Mouse (Mus musculus): Measurements from ENCODE around the gene Uba5.

The Uba5 gene

DNA sequence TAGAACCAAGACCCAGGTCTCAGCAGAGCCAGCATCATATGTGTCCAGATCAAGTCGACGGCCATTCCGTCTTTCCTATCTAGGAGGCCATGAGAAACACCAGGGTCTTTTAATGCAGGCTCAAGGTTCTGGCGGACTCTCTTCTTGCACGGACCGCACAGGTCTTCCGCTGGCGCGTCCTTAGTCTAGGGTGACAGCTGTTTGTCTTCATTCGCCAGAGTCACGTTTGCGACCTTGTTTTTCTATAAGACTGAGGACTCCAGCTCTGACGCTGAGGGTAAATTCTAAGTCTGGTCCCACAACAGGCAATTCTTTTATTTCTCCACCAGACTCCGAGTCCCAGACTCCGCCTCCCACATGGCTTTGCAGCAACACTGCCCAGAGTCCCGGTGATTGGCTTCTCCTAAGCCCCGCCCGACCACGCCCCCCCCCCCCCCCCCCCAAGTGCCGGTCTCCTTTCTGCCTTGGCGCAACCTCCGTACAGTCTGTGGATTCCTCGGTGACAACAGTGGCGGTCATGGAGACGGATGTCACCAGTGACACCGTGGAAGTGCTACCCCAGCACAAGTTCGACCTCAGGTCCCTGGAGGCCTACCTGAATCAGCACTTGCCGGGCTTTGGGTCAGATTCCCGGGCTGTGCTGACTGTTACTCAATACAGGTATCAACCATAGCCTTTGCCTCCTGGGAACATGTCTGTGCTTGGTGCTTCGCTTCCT is 469 bp upstream of the Uba5 start, which contains the start of gene Acad11:
TSS of gene Acad11 (plus strand) at position 134 of the 718 bp plus-strand sequence.
- DNase-seq (ENCODE audit: extremely low read depth, low read depth, low spot score), result no peak

DNA sequence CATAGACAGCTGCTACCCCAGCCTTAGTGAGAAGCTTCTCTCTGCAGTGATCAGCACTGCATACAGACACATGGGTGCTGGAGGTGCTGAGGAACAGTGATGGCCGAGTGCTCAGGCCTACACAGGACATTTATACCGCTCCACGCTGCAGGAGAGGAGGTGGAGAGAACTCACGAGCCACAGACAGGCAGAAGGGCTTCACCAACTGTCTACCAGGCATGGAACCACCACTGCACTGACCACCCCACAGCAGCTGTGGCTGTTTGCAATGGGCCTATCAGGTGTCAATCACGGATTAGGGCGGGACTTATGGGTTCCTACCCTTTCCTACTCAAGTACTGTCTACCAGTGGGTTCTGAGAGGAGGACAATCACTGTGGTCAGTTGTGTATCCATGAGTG is 11.9 kb downstream of the Uba5 start:
- DNase-seq (ENCODE audit: extremely low read depth, low read depth, low spot score), result no peak

DNA sequence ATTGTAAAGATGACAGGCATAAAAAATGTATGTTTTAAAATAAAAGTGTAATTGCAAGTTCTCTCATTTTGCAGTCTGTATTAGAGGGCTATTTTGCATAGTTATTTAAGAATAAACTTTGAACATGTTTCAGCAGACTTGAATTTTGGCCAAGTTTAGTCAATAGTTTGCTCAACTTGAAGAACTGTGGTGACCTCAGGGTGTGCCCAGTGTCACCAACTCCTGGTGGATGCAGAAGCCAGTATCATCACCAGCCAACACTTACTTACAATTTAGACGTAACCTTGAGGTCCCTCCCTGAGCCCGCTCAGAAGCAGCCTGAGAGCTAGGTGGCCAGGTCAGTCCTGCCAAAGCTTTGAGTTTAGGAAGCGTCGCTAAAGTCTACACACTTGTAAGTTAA is 19.3 kb downstream of the Uba5 start:
- no peak for DNase-seq (ENCODE audit: extremely low read depth, low read depth, low spot score)

DNA sequence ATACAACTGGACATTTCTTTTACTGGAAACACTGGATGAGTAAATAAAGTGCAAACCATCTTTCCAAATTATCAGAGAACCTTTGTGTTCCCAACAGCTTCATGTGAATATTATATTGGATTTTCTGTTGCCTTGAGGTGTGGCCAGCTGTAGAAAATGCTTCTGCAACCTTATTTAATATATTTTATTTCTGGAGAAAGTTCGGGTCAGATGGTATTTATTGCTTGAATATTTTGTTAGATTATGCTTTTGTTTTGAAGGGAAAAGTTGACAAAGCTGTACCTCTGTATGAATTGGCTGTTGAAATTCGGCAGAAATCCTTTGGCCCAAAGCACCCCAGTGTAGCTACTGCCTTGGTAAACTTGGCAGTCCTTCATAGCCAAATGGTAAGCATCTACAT is 22.6 kb downstream of the Uba5 start, which contains the start of gene Gm28305:
TSS of gene Gm28305 (plus strand) at position 301 of the 400 bp plus-strand sequence.
- DNase-seq (ENCODE audit: extremely low read depth, low read depth, low spot score), result no peak

DNA sequence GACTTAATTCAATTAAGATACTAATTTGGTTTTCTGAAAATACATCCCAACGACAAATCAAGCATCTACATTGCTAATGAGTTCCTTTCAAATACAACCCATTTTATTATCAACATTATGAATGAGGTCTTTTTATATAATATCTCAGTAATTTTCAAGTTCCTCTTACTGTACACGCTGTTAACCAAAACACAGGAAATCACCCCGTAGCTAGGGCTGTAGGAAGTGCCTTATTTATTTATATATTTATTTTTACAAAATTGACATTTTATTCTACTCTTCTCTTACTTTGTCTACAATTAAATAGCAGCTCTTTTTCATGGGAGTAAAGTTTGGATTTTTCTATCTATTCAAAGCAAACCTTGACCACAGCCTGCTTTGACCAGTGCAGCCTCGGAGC is 23.2 kb downstream of the Uba5 start:
- DNase-seq (ENCODE audit: extremely low read depth, low read depth, low spot score), result no peak

DNA sequence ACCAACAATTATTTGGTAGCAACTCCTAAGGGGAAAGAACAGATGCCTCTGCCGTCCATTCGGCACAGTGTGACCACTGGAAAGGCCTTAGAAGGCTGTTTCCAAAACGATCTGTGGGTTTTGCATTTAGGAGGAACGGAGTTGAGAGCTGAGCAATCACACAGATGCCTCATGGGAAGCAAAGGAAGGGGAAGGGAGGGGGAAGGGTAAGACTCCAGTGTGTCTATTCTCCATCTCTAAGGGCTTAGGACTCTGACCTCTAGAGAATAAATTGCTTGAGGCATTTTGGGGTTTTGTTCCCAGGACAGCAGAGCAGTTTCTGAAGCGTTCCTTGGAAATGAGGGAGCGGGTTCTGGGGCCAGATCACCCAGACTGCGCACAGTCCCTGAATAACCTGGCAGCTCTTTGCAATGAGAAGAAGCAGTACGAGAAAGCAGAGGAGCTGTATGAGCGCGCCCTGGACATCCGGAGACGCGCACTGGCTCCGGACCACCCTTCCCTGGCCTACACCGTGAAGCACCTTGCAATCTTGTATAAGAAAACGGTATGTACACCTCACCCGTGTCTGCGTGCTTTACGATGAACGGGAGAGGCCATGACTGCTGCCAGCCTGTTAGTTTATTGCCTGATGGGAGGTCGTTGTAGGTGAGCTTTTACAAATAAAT is 23.8 kb downstream of the Uba5 start:
- DNase-seq (ENCODE audit: extremely low read depth, low read depth, low spot score), result no peak

DNA sequence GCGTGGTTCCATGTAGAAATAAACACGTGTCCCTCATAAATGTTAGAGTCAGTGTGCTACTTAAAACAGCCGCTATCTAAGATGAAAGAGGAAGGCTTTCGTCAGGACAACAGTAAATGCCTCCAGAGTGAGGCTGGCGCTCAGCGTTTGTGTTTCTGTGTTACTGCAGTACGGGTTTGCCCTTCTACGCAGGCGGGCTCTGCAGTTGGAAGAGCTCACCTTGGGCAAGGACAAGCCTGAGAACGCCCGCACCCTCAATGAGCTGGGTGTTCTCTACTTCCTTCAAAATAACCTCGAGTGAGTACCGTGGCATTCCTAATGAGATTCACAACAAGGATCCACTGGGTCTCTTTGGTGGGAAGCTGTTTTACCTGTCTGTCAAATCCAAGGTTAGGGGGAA is 24.7 kb downstream of the Uba5 start:
- no peak for DNase-seq (ENCODE audit: extremely low read depth, low read depth, low spot score)

DNA sequence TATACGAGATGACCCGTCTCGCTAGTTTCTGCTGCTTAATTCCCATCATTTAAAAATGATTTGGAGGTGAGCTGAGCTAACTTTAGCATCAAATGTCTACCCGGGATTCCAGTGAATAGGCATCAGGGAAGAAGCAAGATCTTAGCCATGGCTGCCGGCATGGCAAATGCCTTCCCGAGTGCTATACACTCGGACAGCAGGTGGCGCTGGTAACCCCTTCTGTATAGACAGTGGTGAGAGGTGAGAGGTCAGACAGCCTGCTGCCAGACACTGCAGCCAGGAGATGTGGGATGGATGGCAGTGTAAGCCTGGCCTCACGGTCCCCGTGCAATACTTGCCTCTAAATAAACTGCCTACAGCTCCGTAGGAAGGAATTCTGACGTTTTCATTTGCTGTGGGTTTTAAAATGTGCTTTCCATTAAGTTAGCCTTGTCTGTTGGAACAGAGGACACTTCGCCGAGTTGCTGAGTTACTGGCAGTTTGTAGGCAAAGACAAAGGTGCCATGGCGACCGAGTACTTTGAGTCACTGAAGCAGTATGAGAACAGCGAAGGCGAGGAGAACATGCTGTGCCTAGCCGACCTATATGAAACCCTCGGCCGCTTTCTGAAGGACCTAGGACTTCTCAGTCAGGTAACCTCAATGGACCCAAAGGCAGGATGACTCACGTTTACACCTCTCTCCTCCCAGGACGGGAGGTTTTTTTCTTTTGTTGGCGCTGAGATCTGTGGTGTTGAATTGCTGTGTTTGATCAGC is 27.5 kb downstream of the Uba5 start:
- no peak for DNase-seq (ENCODE audit: extremely low read depth, low read depth, low spot score)

DNA sequence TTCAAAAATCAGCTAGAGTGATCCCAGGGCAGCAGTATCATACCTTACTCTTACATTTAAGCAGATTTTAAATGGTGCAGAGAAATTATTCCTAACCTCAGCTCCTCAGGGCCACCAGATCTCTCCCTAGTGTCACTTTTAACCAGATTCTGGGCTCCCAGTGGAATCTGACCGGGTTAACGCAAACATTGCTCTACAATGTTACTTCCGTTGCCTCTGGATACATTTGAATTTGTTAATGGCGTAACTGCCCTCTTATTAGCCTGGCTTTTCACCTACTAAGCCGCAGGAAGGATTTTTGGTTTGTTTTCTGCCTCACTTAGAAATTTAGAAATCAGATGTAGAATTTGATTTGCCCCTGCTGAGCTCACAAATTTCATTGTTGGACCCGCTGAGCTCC is 28.2 kb downstream of the Uba5 start:
- DNase-seq (ENCODE audit: extremely low read depth, low read depth, low spot score), result no peak

DNA sequence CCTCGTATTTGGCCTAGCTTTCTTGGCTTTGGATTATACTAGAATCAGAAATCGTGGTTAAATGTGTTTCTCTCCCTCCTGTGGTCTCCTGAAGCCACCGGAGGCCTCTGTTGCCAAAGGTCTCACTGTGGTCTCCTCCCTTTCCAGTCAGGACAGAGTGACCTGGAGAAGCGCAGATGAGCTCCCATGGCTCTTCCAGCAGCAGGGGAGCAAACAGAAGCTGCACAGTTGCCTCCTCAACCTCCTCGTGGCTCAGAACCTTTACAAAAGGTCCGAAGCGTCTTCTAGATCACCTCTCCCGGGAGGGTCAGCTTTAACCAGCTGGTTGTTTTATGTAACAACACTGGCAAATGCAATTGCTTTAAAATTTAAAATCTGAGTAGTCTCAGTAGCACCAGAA is 28.7 kb downstream of the Uba5 start:
- DNase-seq (ENCODE audit: extremely low read depth, low read depth, low spot score), result no peak

DNA sequence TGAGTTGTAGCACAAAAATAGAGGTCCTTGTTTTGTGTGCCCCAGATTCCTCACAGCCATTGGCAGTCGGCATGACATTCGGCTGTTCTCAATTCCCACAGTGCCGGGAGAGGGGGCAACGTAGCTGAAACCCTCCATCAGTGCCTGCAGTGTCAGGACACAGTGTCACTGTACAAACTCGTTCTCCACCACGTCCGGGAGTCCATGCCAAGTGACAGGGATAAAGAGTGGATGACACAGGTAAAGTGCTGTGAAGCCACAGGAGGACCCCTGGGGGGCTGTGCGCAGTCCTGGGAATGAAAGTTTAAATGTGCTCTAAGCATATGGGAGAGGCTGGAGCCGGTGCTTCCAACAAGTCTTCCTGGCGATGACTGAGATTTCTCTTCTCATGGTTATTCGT is 33.1 kb downstream of the Uba5 start:
- no peak for DNase-seq (ENCODE audit: extremely low read depth, low read depth, low spot score)

DNA sequence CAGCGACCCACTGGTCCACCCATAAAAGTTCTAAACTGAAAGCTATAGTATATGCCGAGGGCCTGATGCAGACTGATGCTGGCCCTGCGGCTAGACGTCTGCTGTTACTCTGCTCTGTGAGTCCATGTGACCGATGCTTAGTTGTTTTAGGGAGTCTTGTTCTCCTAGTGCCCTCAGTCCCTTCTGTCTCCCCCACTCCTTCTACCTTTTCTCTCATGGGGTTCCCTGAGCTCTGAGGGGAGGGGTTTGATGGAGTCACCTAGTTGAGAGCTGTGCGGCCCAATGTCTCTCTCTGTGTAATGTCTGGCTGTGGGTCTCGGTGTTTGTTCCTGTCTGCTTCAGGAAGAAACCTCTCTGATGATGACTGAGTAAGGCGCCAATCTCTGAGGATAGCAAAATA is 35.7 kb downstream of the Uba5 start:
- no peak for DNase-seq (ENCODE audit: extremely low read depth, low read depth, low spot score)

DNA sequence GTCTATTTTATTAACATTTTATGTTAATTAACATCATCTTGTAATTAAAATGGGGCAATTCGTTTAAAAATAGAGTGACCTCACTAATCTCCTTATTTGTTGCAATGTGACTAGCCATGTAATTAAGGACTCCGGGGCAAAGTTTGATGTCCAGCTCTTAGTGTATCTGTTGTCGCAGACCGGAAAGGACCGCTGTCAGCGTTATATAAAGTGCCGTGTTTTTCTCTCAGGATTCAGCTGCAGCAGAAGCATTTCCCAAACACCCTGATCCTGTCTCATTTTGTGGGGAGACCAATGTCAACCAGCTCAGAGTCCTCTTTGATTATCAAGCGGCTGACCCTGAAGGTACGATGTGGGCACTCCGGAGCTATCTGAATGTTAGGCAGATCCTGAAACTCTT is 41.9 kb downstream of the Uba5 start:
- DNase-seq (ENCODE audit: extremely low read depth, low read depth, low spot score), result no peak

DNA sequence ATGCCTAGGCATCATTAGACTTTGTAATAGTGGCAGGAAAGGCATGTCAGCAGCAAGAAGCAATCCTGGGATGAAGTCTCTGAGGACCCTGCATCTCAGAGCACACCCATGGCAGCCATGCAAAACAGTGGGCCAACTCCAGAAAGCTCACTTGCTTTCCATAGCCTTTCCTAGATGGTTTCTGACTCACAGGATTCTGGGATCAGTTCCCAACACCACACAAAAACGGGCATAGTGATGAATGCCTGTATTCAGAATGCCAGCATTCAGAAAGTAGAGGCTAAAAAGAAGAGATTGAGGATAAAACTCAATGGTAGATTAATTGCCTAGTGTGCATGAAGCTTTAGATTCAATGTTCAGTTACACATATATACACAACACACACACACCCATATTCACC is 48.4 kb downstream of the Uba5 start:
- no peak for DNase-seq (ENCODE audit: extremely low read depth, low read depth, low spot score)

DNA sequence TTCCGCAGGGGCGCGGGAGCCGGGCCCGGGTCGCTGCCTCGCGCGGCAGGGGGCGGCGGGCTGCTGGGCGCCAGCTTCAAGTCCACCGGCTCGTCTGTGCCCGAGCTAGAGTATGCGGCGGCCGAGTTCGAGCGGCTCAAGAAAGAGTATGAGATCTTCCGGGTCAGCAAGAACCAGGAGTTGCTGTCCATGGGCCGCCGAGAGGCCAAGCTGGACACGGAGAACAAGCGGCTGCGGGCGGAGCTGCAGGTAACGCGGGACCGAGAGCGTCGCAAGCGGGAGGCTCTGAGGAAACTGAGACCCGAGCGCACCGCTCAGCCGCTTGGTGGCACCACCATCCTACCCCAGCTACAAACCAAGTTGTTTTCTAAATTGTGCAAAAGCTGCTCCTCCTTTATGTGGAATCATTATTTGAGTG is 60.0 kb downstream of the Uba5 start:
- DNase-seq (ENCODE audit: extremely low read depth, low read depth, low spot score), result no peak

DNA sequence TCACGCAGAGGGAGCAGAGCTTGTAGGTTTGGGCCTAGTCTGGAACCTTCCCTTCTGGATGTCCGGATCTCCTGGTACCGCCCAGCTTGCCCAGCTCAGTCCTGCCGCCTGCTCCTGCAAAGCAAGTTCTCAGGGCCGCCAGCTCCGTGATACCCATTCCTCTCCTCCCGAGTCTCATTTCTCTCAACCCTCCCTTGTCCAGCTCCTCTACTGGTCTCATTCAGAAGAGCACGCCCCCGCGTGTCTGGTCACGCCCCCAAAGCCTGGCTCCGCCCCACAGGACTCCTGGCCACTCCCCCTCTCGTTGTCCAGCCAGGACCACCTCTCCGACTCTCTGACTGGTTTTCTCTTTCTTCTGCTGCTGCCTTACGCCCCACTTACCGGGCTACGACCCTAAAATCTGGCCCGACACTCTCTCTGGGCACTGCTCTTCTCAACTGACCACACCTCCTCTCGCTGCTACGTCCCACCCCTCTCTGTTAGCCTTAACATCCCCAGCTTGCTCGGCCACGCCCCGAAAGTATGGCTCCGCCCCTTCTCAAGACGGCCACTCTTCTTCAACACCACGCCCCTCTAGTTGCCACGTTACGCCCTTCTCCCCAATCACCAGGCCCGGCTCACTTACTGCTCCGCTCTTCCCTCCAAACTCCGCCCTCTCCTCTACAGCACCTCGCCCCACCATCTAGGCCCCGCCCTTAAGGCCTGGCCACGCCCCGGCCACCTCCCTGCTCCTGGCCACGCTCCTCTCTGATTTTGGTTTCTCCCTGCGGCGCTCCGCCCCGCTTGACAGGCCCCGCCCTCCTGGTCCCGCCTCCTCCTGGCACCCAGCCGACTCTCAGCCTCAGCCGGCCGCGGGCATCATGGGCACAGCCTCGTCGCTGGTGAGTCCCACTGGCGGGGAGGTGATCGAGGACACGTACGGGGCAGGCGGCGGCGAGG is 60.7 kb downstream of the Uba5 start, which contains the start of gene Nphp3:
TSS of gene Nphp3 (plus strand) at position 624 of the 939 bp plus-strand sequence.
- peak; percentile 98 for DNase-seq (ENCODE audit: extremely low read depth, low read depth, low spot score)

DNA sequence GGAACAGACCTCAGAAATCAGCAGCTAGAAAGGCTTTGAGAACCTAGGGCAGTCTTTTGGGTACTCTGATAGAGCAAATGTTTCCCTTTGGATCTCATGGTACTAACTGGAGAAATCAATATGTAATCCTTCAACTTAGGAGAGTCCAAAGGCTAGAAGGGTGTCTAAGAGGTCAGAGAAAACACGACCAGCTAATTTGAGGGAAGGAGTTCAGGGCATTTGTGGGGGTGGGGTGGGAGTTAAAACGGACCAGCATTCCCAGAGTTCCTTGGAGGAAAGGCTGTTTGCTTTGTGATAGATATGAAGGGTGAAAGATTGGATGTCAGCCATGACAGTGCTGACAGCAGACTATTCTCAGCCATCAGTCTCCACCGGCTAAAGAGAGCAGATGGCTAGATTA is 62.3 kb downstream of the Uba5 start:
- no peak for DNase-seq (ENCODE audit: extremely low read depth, low read depth, low spot score)

Data from fat pad, adult 2 months (tissue).